Mouse (Mus musculus): ENCODE results near the gene 4930544D05Rik. TPM values are rescaled to one million over a fixed set of nuclear protein-coding genes. Genes with fewer than 3 reads are reported as not detected.

4930544D05Rik gene
- polyA plus RNA-seq, 1 experiment from 2014 or later: not detected

- H3K9me3 ChIP-seq (ENCODE audit: control insufficient read depth, low read length): no peaks in the 10 kb centered on the region
- ATAC-seq (ENCODE audit: low FRiP score, low TSS enrichment): no peak
- H3K9ac ChIP-seq (ENCODE audit: low read depth, low read length): no peak overlapping the region
- no peaks in the 10 kb centered on the region for H3K36me3 ChIP-seq (ENCODE audit: control insufficient read depth, insufficient read depth, low read length)
- H3K27me3 ChIP-seq (ENCODE audit: control insufficient read depth, insufficient read depth, low read length): no peaks in the 10 kb centered on the region
- H3K4me2 ChIP-seq (replicated peaks; ENCODE audit: low read depth, low read length): no peak overlapping the region
- H3K27ac ChIP-seq (ENCODE audit: low read depth, low read length): no peak overlapping the region
- 50% methylated on average over 5 of the region's 5 CpGs for WGBS
- H3K4me1 ChIP-seq (ENCODE audit: control insufficient read depth, insufficient read depth, low read length): peaks cover 54% of the 10 kb centered on the region
- no peak overlapping the region for H3K4me3 ChIP-seq (ENCODE audit: low read length)
Measured at GRCm38 (mm10) chr11:70580358-70580720, 35.3 kb upstream of the 4930544D05Rik start.

GRCm38 (mm10) chr11:70580921-70581320, 34.7 kb upstream of the 4930544D05Rik start:
- Histone ChIP-seq H3K27ac (ENCODE audit: low read depth, low read length) (0 out of 2 replicates have a peak overlapping the region, but pooled peaks have one; percentile 26), H3K36me3 (ENCODE audit: control insufficient read depth, insufficient read depth, low read length) (no peaks in the 10 kb centered on the region), H3K27me3 (ENCODE audit: control insufficient read depth, insufficient read depth, low read length) (no peaks in the 10 kb centered on the region), H3K4me1 (ENCODE audit: control insufficient read depth, insufficient read depth, low read length) (peaks cover 57% of the 10 kb centered on the region), H3K4me3 (ENCODE audit: low read length) (no peak overlapping the region), H3K4me2 (replicated peaks; ENCODE audit: low read depth, low read length) (no peak overlapping the region), H3K9me3 (ENCODE audit: control insufficient read depth, low read length) (no peaks in the 10 kb centered on the region), H3K9ac (ENCODE audit: low read depth, low read length) (no peak overlapping the region)
- 79% methylated on average over 3 of the region's 3 CpGs for WGBS
- no peak for ATAC-seq (ENCODE audit: low FRiP score, low TSS enrichment)

GRCm38 (mm10) chr11:70582196-70582595, 33.5 kb upstream of the 4930544D05Rik start:
- Histone ChIP-seq H3K27ac (ENCODE audit: low read depth, low read length) (no peak overlapping the region), H3K4me2 (replicated peaks; ENCODE audit: low read depth, low read length) (no peak overlapping the region), H3K9me3 (ENCODE audit: control insufficient read depth, low read length) (no peaks in the 10 kb centered on the region), H3K9ac (ENCODE audit: low read depth, low read length) (no peak overlapping the region), H3K4me1 (ENCODE audit: control insufficient read depth, insufficient read depth, low read length) (peaks cover 55% of the 10 kb centered on the region), H3K4me3 (ENCODE audit: low read length) (no peak overlapping the region), H3K36me3 (ENCODE audit: control insufficient read depth, insufficient read depth, low read length) (no peaks in the 10 kb centered on the region), H3K27me3 (ENCODE audit: control insufficient read depth, insufficient read depth, low read length) (no peaks in the 10 kb centered on the region)
- WGBS: 58% methylated on average over 3 of the region's 3 CpGs
- no peak for ATAC-seq (ENCODE audit: low FRiP score, low TSS enrichment)

GRCm38 (mm10) chr11:70583022-70583714, 32.5 kb upstream of the 4930544D05Rik start:
- H3K27ac ChIP-seq (ENCODE audit: low read depth, low read length): peak overlapping the region; percentile 52; the same call in 1 of the 2 replicates
- H3K27me3 ChIP-seq (ENCODE audit: control insufficient read depth, insufficient read depth, low read length): no peaks in the 10 kb centered on the region
- no peak overlapping the region for H3K4me3 ChIP-seq (ENCODE audit: low read length)
- H3K9me3 ChIP-seq (ENCODE audit: control insufficient read depth, low read length): no peaks in the 10 kb centered on the region
- WGBS: 59% methylated on average over 6 of the region's 6 CpGs
- H3K36me3 ChIP-seq (ENCODE audit: control insufficient read depth, insufficient read depth, low read length): no peaks in the 10 kb centered on the region
- peaks cover 46% of the 10 kb centered on the region for H3K4me1 ChIP-seq (ENCODE audit: control insufficient read depth, insufficient read depth, low read length)
- ATAC-seq (ENCODE audit: low FRiP score, low TSS enrichment): no peak
- H3K9ac ChIP-seq (ENCODE audit: low read depth, low read length): no peak overlapping the region
- H3K4me2 ChIP-seq (replicated peaks; ENCODE audit: low read depth, low read length): no peak overlapping the region

GRCm38 (mm10) chr11:70583775-70584174, 31.9 kb upstream of the 4930544D05Rik start:
- Histone ChIP-seq H3K36me3 (ENCODE audit: control insufficient read depth, insufficient read depth, low read length) (no peaks in the 10 kb centered on the region), H3K4me2 (replicated peaks; ENCODE audit: low read depth, low read length) (no peak overlapping the region), H3K9me3 (ENCODE audit: control insufficient read depth, low read length) (no peaks in the 10 kb centered on the region), H3K4me3 (ENCODE audit: low read length) (no peak overlapping the region), H3K27me3 (ENCODE audit: control insufficient read depth, insufficient read depth, low read length) (no peaks in the 10 kb centered on the region), H3K9ac (ENCODE audit: low read depth, low read length) (no peak overlapping the region), H3K27ac (ENCODE audit: low read depth, low read length) (peak overlapping the region; percentile 52; the same call in 1 of the 2 replicates), H3K4me1 (ENCODE audit: control insufficient read depth, insufficient read depth, low read length) (peaks cover 42% of the 10 kb centered on the region)
- WGBS: 81% methylated on average over 7 of the region's 7 CpGs
- ATAC-seq (ENCODE audit: low FRiP score, low TSS enrichment): no peak

GRCm38 (mm10) chr11:70585457-70585856, 30.2 kb upstream of the 4930544D05Rik start:
- no peaks in the 10 kb centered on the region for H3K36me3 ChIP-seq (ENCODE audit: control insufficient read depth, insufficient read depth, low read length)
- no peaks in the 10 kb centered on the region for H3K27me3 ChIP-seq (ENCODE audit: control insufficient read depth, insufficient read depth, low read length)
- H3K4me2 ChIP-seq (replicated peaks; ENCODE audit: low read depth, low read length): no peak overlapping the region
- H3K27ac ChIP-seq (ENCODE audit: low read depth, low read length): no peak overlapping the region; the same call in 1 of the 2 replicates
- no peak overlapping the region for H3K9ac ChIP-seq (ENCODE audit: low read depth, low read length)
- H3K9me3 ChIP-seq (ENCODE audit: control insufficient read depth, low read length): no peaks in the 10 kb centered on the region
- WGBS: 15% methylated on average over 7 of the region's 7 CpGs
- peaks cover 32% of the 10 kb centered on the region for H3K4me1 ChIP-seq (ENCODE audit: control insufficient read depth, insufficient read depth, low read length)
- H3K4me3 ChIP-seq (ENCODE audit: low read length): no peak overlapping the region
- peak; percentile 73; the same call in 1 of the 2 replicates for ATAC-seq (ENCODE audit: low FRiP score, low TSS enrichment)

GRCm38 (mm10) chr11:70586261-70586660, 29.4 kb upstream of the 4930544D05Rik start:
- Histone ChIP-seq H3K36me3 (ENCODE audit: control insufficient read depth, insufficient read depth, low read length) (no peaks in the 10 kb centered on the region), H3K4me1 (ENCODE audit: control insufficient read depth, insufficient read depth, low read length) (peaks cover 32% of the 10 kb centered on the region), H3K9ac (ENCODE audit: low read depth, low read length) (no peak overlapping the region), H3K4me2 (replicated peaks; ENCODE audit: low read depth, low read length) (no peak overlapping the region), H3K27me3 (ENCODE audit: control insufficient read depth, insufficient read depth, low read length) (no peaks in the 10 kb centered on the region), H3K9me3 (ENCODE audit: control insufficient read depth, low read length) (no peaks in the 10 kb centered on the region), H3K27ac (ENCODE audit: low read depth, low read length) (no peak overlapping the region), H3K4me3 (ENCODE audit: low read length) (no peak overlapping the region)
- ATAC-seq (ENCODE audit: low FRiP score, low TSS enrichment): no peak
- WGBS: 79% methylated on average over 3 of the region's 3 CpGs

- no peak overlapping the region for H3K9ac ChIP-seq (ENCODE audit: low read depth, low read length)
- 71% methylated on average over 5 of the region's 5 CpGs for WGBS
- no peak overlapping the region for H3K4me2 ChIP-seq (replicated peaks; ENCODE audit: low read depth, low read length)
- H3K4me3 ChIP-seq (ENCODE audit: low read length): no peak overlapping the region
- peaks cover 32% of the 10 kb centered on the region for H3K4me1 ChIP-seq (ENCODE audit: control insufficient read depth, insufficient read depth, low read length)
- H3K27ac ChIP-seq (ENCODE audit: low read depth, low read length): no peak overlapping the region
- ATAC-seq (ENCODE audit: low FRiP score, low TSS enrichment): no peak
- H3K9me3 ChIP-seq (ENCODE audit: control insufficient read depth, low read length): no peaks in the 10 kb centered on the region
- H3K27me3 ChIP-seq (ENCODE audit: control insufficient read depth, insufficient read depth, low read length): no peaks in the 10 kb centered on the region
- no peaks in the 10 kb centered on the region for H3K36me3 ChIP-seq (ENCODE audit: control insufficient read depth, insufficient read depth, low read length)
Measured at GRCm38 (mm10) chr11:70586954-70587353, 28.7 kb upstream of the 4930544D05Rik start.

- H3K27me3 ChIP-seq (ENCODE audit: control insufficient read depth, insufficient read depth, low read length): no peaks in the 10 kb centered on the region
- WGBS: 79% methylated on average over 1 of the region's 1 CpGs
- no peaks in the 10 kb centered on the region for H3K36me3 ChIP-seq (ENCODE audit: control insufficient read depth, insufficient read depth, low read length)
- ATAC-seq (ENCODE audit: low FRiP score, low TSS enrichment): no peak
- no peak overlapping the region for H3K4me2 ChIP-seq (replicated peaks; ENCODE audit: low read depth, low read length)
- H3K9me3 ChIP-seq (ENCODE audit: control insufficient read depth, low read length): no peaks in the 10 kb centered on the region
- H3K4me3 ChIP-seq (ENCODE audit: low read length): no peak overlapping the region
- H3K9ac ChIP-seq (ENCODE audit: low read depth, low read length): no peak overlapping the region
- H3K27ac ChIP-seq (ENCODE audit: low read depth, low read length): no peak overlapping the region
- H3K4me1 ChIP-seq (ENCODE audit: control insufficient read depth, insufficient read depth, low read length): no peaks in the 10 kb centered on the region
Measured at GRCm38 (mm10) chr11:70591733-70592132, 23.9 kb upstream of the 4930544D05Rik start.

All from kidney, embryonic 14.5 days (tissue).